Mouse (Mus musculus): ENCODE results near the gene Tanc1.

- no peak for TF ChIP-seq CTCF (IDR thresholded peaks at IDR 0.05)
- no peak for TF ChIP-seq POLR2A (IDR thresholded peaks at IDR 0.05; ENCODE audit: insufficient read depth, low read depth, low read length)
- TF ChIP-seq EP300 (IDR thresholded peaks at IDR 0.05; ENCODE audit: insufficient read depth, low read depth, low read length): no peak
Measured at GRCm38 (mm10) chr2:59676442-59676841, 64.6 kb downstream of the Tanc1 start.
